Mouse (Mus musculus) megakaryocyte, embryonic 14.5 days (primary cell): ENCODE measurements around the gene Gdf2.

Source experiments
- FLI1 ChIP-seq: IDR thresholded peaks from 2 replicates; pipeline ENCODE4 v1.6.1; 2012; ENCODE audit warnings: low read length, inconsistent platforms, mixed read lengths
- GATA1 ChIP-seq: IDR thresholded peaks from 3 replicates; pipeline ENCODE4 v1.6.1; 2012; ENCODE audit warnings: mixed read lengths, low read length, inconsistent platforms, borderline replicate concordance

DNA sequence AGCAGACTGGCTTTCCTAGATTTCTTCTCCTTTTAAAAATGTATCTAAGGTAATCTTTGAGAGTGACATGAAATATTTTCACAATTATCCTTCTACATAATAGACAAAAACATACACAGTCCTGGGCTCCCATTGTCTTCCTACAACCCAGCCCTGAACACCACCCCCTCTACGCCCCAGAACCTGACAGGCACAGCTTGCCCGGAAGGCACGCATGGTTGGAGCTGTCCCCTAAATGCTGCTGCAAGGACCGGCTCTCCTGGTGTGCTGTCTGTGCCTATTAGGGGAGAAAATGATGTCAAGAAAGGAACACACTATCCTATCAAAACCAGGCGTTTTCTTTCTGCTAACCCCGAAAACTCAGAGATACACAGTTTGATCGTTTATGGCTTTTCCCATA lies 36.9 kb downstream of the Gdf2 start:
- TF ChIP-seq GATA1 (no peak), FLI1 (no peak)
